In the genomic region with DNA sequence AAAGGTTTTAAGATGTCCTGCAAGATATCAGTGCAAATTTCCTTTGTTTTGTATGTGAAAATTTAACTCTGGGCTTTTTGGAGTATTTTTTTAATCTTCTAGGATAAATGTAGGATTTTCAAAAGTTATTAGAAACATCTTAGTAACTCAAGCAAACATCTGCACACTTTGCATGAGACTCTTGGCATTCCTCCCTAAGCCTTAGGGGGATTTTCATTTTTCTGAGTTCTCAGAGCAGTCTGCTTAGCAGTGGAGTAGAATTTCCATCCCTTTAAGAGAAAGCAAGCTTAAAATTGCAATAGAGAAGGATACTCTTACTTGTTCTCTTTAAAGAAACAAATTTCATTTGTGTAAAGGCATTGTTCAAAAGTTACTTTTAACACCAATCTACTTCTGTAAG, we compare ENCODE assay signal across 14 mouse cellular contexts. TPM values are rescaled to one million over a fixed set of nuclear protein-coding genes. Genes with fewer than 3 reads are reported as not detected.
DNase-seq lines count a peak whose midpoint lies in the region; ATAC-seq lines count a peak whose summit lies in the region.
"Had no signal": no experiment of that assay in that cellular context is flagged by ENCODE, and none has a peak within 500 bp of the region (broad histone marks: within the 10 kb centered on the region; RNA-seq: fewer than 3 reads in every experiment).

No protein-coding gene starts in this region.

- H3K4me3 ChIP-seq in heart, embryonic 15.5 days = peak overlapping the region; percentile 35
- H3K4me3 ChIP-seq in neural tube, embryonic 13.5 days = peak overlapping the region; percentile 5; the same call in 1 of the 2 replicates
- H3K4me3 ChIP-seq in neural tube, embryonic 15.5 days (replicated peaks) = no peak overlapping the region
- H3K4me3 ChIP-seq in intestine, embryonic 15.5 days (replicated peaks) = no peak overlapping the region
- H3K4me3 ChIP-seq in liver, embryonic 11.5 days (ENCODE audit: low read depth, low read length) = no peak overlapping the region
- no peak overlapping the region for H3K4me3 ChIP-seq in forebrain, embryonic 10.5 days
- H3K4me3 ChIP-seq: hindbrain, embryonic 12.5 days; liver, embryonic 15.5 days had no signal

- DNase-seq in heart, adult 9 months (ENCODE audit: low spot score in 2 of 2) = no peak
- no peak for DNase-seq in liver, embryonic 11.5 days (ENCODE audit: low spot score)
- no peak for DNase-seq in forebrain, embryonic 10.5 days (ENCODE audit: extremely low spot score, low spot score)
- DNase-seq: cerebellum, adult 18-20 months; kidney, adult 2 months; layer of hippocampus, adult 9-11 months had no signal

- no peaks in the 10 kb centered on the region for H3K27me3 ChIP-seq in heart, embryonic 15.5 days
- no peaks in the 10 kb centered on the region for H3K27me3 ChIP-seq in neural tube, embryonic 13.5 days
- no peaks in the 10 kb centered on the region for H3K27me3 ChIP-seq in neural tube, embryonic 15.5 days (replicated peaks)
- H3K27me3 ChIP-seq in intestine, embryonic 15.5 days (replicated peaks) = no peaks in the 10 kb centered on the region
- no peaks in the 10 kb centered on the region for H3K27me3 ChIP-seq in liver, embryonic 11.5 days (replicated peaks; ENCODE audit: control insufficient read depth, insufficient read depth, low read length)
- no peaks in the 10 kb centered on the region for H3K27me3 ChIP-seq in forebrain, embryonic 10.5 days (ENCODE audit: poor library complexity, severe bottlenecking)
- H3K27me3 ChIP-seq: hindbrain, embryonic 12.5 days; liver, embryonic 15.5 days had no signal

- H3K4me1 ChIP-seq in heart, embryonic 15.5 days (replicated peaks) = no peaks in the 10 kb centered on the region; the same call in none of the 2 replicates
- peaks cover 18% of the 10 kb centered on the region for H3K4me1 ChIP-seq in neural tube, embryonic 13.5 days (replicated peaks)
- peaks cover 10% of the 10 kb centered on the region for H3K4me1 ChIP-seq in neural tube, embryonic 15.5 days
- 0 out of 2 replicates have a peak, but pooled peaks cover 11% of the 10 kb centered on the region for H3K4me1 ChIP-seq in intestine, embryonic 15.5 days (replicated peaks)
- H3K4me1 ChIP-seq in liver, embryonic 11.5 days (replicated peaks; ENCODE audit: control insufficient read depth, insufficient read depth, low read length) = no peaks in the 10 kb centered on the region
- 0 out of 2 replicates have a peak, but pooled peaks cover 4% of the 10 kb centered on the region for H3K4me1 ChIP-seq in forebrain, embryonic 10.5 days
- H3K4me1 ChIP-seq: liver, embryonic 15.5 days had no signal

- H3K27ac ChIP-seq in heart, embryonic 15.5 days = peak overlapping the region; percentile 37
- no peak overlapping the region for H3K27ac ChIP-seq in neural tube, embryonic 13.5 days (replicated peaks)
- no peak overlapping the region for H3K27ac ChIP-seq in neural tube, embryonic 15.5 days (replicated peaks)
- H3K27ac ChIP-seq in intestine, embryonic 15.5 days = no peak overlapping the region
- no peak overlapping the region for H3K27ac ChIP-seq in liver, embryonic 11.5 days (ENCODE audit: low read depth, low read length)
- no peak overlapping the region for H3K27ac ChIP-seq in forebrain, embryonic 10.5 days
- H3K27ac ChIP-seq: hindbrain, embryonic 12.5 days; liver, embryonic 15.5 days had no signal

- H3K9ac ChIP-seq in heart, embryonic 15.5 days = no peak overlapping the region
- no peak overlapping the region for H3K9ac ChIP-seq in neural tube, embryonic 13.5 days
- no peak overlapping the region for H3K9ac ChIP-seq in neural tube, embryonic 15.5 days (replicated peaks)
- no peak overlapping the region for H3K9ac ChIP-seq in intestine, embryonic 15.5 days
- no peak overlapping the region for H3K9ac ChIP-seq in liver, embryonic 11.5 days (ENCODE audit: low read depth, low read length)
- H3K9ac ChIP-seq: hindbrain, embryonic 12.5 days; liver, embryonic 15.5 days had no signal

- H3K9me3 ChIP-seq in heart, embryonic 15.5 days (replicated peaks) = no peaks in the 10 kb centered on the region
- no peaks in the 10 kb centered on the region for H3K9me3 ChIP-seq in neural tube, embryonic 13.5 days
- H3K9me3 ChIP-seq in neural tube, embryonic 15.5 days (replicated peaks) = no peaks in the 10 kb centered on the region
- no peaks in the 10 kb centered on the region for H3K9me3 ChIP-seq in intestine, embryonic 15.5 days
- H3K9me3 ChIP-seq in liver, embryonic 11.5 days (ENCODE audit: control insufficient read depth, low read length) = no peaks in the 10 kb centered on the region
- no peaks in the 10 kb centered on the region for H3K9me3 ChIP-seq in forebrain, embryonic 10.5 days
- H3K9me3 ChIP-seq: hindbrain, embryonic 12.5 days; liver, embryonic 15.5 days had no signal

- H3K36me3 ChIP-seq in heart, embryonic 15.5 days = no peaks in the 10 kb centered on the region
- H3K36me3 ChIP-seq in neural tube, embryonic 13.5 days = no peaks in the 10 kb centered on the region
- no peaks in the 10 kb centered on the region for H3K36me3 ChIP-seq in neural tube, embryonic 15.5 days
- H3K36me3 ChIP-seq in intestine, embryonic 15.5 days = no peaks in the 10 kb centered on the region
- H3K36me3 ChIP-seq in liver, embryonic 11.5 days (ENCODE audit: control insufficient read depth, insufficient read depth, low read length) = no peaks in the 10 kb centered on the region
- H3K36me3 ChIP-seq in forebrain, embryonic 10.5 days (replicated peaks) = no peaks in the 10 kb centered on the region
- H3K36me3 ChIP-seq: G1E; hindbrain, embryonic 12.5 days; liver, embryonic 15.5 days had no signal

- no peak for ATAC-seq in heart, embryonic 15.5 days (replicated peaks; ENCODE audit: insufficient number of reproducible peaks, insufficient read depth, low FRiP score, low read depth)
- no peak for ATAC-seq in neural tube, embryonic 13.5 days (ENCODE audit: low read depth)
- ATAC-seq in neural tube, embryonic 15.5 days (ENCODE audit: low FRiP score) = no peak
- ATAC-seq in intestine, embryonic 15.5 days = no peak
- no peak for ATAC-seq in liver, embryonic 11.5 days (replicated peaks; ENCODE audit: low FRiP score)
- ATAC-seq: midbrain, embryonic 16.5 days had no signal

- H3K4me2 ChIP-seq in heart, embryonic 15.5 days = peak overlapping the region; percentile 35; the same call in 1 of the 2 replicates
- peak overlapping the region; percentile 7; the same call in 1 of the 2 replicates for H3K4me2 ChIP-seq in neural tube, embryonic 13.5 days
- H3K4me2 ChIP-seq in neural tube, embryonic 15.5 days = no peak overlapping the region
- peak overlapping the region; percentile 31; the same call in 1 of the 2 replicates for H3K4me2 ChIP-seq in intestine, embryonic 15.5 days (replicated peaks)
- no peak overlapping the region for H3K4me2 ChIP-seq in liver, embryonic 11.5 days
- H3K4me2 ChIP-seq: liver, embryonic 15.5 days had no signal

RNA-seq across cellular contexts. Expression of a gene that starts 0.7 kb away (rescaled TPM):
- polyA plus RNA-seq in heart, embryonic 15.5 days (2015; fragmentation: Nextera tagmentation; extraction: Ambion mirVana) = 387 and 429 TPM in 2 replicates
- 75.5 TPM in 2 replicates for polyA plus RNA-seq in neural tube, embryonic 13.5 days (2015; fragmentation: Nextera tagmentation; extraction: Ambion mirVana)
- 60.3 and 71.8 TPM in 2 replicates for polyA plus RNA-seq in neural tube, embryonic 15.5 days (2015; fragmentation: Nextera tagmentation; extraction: Ambion mirVana)
- polyA plus RNA-seq in intestine, embryonic 15.5 days (2015; fragmentation: Nextera tagmentation; extraction: Ambion mirVana) = 115 and 141 TPM in 2 replicates
- polyA plus RNA-seq in liver, embryonic 11.5 days (2014; fragmentation: Nextera tagmentation; extraction: Ambion mirVana) = 44.6 and 47.2 TPM in 2 replicates
- 3.7 and 3.8 TPM in 2 replicates for polyA plus RNA-seq in forebrain, embryonic 10.5 days (2016; fragmentation: Nextera tagmentation; extraction: Ambion mirVana)
- polyA plus RNA-seq: G1E had no signal

Comparison
In these comparisons a context has a peak if more than half of its experiments do, and no peak if none do; other contexts are left out.
1. H3K4me2 ChIP-seq: peak in heart, embryonic 15.5 days (single experiment), neural tube, embryonic 13.5 days (single experiment) and intestine, embryonic 15.5 days (single experiment); none in neural tube, embryonic 15.5 days (single experiment) and liver, embryonic 11.5 days (single experiment).
2. H3K4me3 ChIP-seq: peak in heart, embryonic 15.5 days (single experiment) and neural tube, embryonic 13.5 days (single experiment); none in neural tube, embryonic 15.5 days (single experiment), intestine, embryonic 15.5 days (single experiment), liver, embryonic 11.5 days (single experiment) and forebrain, embryonic 10.5 days (single experiment).